Mouse (Mus musculus): ENCODE measurements around the gene Tcp10a.
"Not testable (repeated sequence)": the region's sequence is repeated elsewhere in the genome, so short reads cannot be mapped to it uniquely, and the experiment has no call there.

Gene Tcp10a

DNA sequence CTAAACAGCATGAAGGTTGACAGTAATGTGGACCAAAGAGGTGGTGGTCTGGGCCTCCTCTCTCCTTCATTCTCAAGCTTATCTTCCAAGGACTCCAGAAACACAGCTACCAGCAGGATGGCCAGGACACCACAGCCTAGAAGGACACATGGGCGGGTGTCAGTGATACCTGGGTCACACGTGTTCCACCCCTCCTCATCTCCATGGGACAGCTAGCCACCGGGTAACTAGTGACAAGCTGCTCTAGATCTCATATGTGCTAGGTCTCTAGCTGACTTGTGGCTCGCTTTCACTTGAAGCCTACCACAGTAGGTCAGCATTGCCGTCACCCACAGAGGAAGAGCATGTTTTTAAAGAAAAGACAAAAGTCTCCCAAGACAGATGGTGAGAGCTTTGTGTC, 47.4 kb downstream of the Tcp10a start, which contains the start of gene Gm49630:
Gene Gm49630, minus strand, starts transcription at position 101 of the 400 bp plus-strand sequence.
- DNase-seq: not testable (repeated sequence)

DNA sequence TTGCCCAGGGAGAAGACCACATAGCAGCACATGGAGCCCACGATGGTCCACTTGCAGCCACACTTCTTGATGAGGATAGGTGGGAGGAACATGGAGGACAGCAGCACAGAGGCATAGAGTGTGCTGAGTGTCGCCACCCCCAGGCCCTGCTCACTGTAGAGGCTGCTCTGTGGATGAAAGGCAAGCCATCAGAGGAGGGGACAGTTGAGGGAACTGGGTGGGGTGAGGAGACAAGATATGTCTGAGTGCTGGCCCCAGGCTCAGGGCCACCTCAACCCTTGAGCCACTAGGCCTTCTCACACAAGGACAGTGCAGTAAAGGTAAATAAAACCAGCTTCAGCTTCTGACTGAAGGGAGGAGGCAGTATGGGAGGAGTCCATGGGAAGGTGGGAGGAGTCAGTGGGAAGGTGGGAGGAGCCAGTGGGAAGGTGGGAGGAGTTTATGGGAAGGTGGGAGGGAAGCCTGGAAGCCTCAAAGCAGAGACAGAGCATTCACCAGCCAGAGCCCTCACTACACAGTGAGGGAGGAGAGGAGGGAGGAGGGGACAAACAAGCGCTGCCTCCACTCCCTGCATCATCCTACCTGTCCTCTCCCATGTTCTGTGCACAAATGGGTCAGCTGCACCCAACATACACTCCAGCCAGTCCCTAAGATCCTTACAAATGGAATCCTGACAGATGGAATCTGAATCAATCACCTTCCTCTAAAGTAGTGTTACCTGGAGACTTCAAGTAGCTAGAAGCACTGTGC, 52.7 kb downstream of the Tcp10a start:
- DNase-seq: not testable (repeated sequence)

DNA sequence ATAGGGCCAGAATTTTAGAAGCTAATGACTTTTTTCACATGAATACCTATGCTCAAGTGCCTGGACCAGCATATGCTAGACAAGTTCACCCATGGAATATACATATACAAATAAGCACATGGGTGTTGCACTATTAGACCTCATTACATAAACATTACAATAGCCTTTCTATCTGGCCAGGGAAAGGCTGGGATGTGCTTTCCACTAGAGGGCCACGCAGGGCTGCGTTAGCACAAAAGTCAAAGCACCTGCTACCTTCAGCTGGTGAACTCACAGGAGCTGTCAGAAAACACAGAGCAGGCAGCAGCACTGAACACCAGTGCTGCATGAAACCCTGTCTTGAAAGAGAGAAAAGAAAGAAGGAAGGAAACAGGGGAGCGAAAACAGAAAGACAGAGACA, 53.5 kb downstream of the Tcp10a start:
- not testable (repeated sequence) for DNase-seq

DNA sequence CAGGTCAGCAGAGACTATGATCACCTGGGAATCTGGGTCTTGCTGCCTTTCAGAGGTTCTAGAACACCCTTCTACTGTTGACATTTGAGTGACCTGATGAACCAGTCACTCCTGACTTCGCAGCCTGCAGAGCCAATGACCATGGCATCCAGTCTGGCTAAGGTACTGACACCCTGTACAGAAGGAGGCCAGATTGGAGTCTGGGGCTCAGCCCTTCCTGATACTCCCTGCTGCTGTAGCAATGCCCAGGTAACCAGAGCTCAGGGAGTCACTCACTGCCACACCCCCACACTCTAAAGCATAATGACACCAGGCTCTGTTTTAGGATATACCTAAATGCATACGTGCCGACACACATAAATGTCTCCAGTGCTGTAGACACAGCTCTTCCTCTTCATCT, 58.3 kb downstream of the Tcp10a start:
- not testable (repeated sequence) for DNase-seq

DNA sequence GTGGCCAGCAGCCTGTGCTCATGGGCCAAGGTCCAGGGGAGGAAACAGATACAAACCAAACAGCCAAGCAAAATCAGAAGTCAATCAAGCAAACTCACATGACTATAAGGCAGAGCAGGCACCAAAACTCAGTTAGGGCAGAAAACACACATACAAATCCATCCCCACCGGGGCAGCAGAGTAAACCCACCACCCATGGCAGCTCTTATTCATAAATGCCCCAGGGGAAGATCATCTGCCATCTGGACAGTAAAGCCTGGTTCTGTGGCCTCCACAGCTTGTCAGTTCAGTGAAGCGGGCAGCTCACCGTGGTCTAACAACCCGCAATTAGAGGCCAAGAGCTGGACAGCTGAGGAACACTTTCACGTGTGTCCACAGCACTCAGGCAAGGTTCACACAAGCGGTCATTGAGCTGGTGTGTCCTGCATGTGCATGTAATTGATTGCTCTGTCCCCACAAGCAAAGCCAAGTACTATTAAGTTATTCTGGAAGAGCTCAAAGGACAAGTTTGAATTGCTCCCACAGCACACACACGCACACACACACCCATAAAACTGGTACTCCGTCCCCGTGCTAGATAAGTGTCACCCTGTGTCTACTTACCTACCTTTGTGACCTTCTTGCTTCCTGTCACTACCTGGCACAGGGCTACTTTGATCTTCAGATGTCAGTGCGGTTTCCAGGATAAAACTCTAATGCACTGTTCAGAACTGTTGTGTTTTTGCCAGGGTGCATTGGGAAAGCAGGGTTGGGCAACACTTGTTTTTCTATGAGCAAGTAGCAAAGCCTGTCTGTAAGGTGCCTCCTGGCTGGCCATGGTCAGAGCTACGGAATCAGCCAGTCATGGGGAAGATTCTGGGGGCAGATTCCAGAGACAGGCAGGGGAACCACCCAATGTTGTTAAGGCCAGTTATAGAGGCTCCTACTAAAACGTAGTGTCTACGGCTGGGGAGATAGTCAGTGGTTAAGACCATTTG, 59.0 kb downstream of the Tcp10a start:
- DNase-seq: not testable (repeated sequence)

DNA sequence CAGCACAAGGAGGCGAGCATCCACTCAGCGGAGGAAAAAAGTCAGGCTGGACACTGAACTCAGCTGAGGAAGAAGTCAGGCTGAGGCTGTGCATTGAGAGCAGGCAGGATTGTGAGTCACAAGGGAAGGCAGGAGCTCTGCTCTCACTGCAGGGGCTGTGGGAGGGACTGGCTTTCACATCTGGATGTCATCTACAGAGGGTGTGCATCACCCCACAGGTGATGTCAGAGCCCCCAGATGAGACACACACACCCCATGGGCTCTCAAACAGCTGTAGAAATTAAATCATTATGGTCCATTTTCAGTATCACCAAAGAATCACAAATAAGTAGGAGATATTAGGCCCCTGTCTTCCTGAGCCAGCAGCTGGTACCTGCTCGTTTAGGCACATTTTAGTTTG, 60.9 kb downstream of the Tcp10a start, which contains the start of gene Unc93a2:
Gene Unc93a2, minus strand, starts transcription at position 101 of the 400 bp plus-strand sequence.
- not testable (repeated sequence) for DNase-seq

DNA sequence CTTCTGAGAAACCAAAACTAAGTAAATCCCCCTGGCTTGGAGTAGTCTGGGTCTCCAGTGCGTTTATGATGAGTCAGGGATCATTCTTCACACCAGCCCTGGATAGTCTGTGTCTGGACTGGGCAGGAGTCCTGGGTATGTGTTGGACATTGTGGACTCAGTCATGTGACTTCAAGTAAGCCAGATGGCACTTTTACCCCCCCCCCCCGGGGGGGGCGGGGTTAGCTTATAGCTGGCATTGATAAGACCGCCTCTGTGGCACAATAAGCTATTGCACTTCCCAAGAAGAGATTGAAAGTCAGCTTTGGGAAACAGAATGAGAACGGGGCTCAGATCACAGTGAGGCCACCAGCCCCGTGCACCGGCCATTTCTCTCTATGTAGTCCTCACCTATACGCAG, 61.6 kb downstream of the Tcp10a start:
- DNase-seq: not testable (repeated sequence)

DNA sequence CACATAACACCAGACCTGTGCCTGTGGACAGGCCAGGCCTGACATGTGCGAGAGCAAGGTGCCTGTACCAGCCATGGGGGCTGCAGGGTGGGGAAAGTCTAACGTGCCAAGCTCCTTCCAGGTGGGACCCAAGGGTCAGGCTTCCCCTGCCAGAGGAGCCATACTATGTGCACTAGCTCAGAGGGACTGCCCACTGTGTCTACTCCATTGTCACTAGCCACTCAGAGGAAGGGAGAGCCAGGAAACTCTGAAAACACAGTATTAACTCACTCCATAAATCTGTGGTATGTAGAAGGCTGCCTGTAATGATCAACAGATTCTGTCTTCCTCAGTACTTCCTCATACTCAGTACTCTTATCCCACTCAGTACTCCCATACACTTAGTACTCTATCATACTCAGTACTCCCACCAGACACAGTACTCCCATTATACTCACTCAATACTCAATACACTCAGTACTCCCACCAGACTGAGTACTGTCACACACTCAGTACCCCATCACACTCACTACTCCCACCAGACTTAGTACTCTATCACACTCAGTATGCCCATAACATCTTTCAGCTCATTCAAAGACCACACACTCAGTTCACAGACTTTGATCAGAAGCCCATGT, 64.0 kb downstream of the Tcp10a start:
- DNase-seq: not testable (repeated sequence)

DNA sequence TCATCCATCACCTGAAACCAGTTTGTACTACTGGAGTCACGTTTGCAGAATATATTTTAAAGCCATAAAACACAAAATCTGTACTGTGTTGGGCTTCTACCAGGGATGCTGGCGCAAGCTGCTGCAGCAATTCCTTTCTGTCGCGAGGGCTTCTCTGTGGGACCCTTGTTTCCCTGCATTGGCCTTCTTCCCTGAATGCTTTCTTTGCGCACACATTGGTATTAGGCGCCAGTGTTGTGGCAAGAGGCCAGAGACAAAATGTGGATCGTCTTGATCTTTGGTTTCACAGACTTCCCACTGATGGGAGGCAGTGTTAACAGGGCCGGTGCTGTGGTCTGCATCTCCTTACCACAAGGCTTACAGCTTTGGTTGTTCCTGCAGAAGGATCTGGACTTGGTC, 64.5 kb downstream of the Tcp10a start:
- not testable (repeated sequence) for DNase-seq

DNA sequence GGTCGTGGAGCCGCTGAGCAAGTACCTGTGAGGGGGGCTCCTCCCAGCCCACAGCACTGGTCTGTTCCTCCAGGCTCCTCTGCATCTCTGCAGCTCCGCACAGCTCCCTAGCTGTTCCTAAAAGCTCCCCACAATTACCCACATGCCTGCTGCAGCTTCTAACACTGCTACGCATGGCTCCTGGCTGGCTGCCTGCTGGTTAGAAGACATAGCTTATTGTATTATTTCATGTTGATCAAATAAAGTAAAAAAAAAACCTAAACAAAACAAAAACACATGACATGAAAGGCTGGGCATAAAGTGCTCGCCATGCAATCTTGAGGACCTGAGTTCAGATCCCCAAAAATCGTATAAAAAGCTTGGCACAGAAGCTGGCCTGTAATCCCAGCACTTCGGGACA, 65.5 kb downstream of the Tcp10a start:
- DNase-seq: not testable (repeated sequence)

DNA sequence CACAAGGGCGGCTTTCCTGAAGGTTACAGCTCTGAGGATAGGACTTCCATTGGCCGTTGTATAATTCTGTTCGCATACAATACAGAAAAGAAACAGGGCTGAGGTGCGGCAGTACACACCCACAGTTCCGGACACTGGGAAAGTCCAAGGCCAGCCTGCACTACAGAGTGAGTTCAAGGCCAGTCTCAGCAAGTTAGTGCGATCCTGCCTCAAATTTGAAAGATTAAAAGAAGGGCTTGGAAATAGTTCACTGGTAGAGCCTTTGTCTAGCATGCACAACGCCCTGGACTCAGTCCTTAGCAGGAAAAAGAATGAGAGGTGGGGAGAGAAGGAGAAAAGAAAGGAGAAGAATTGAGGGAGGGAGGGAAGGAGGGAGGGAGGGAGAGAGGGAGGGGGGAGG, 70.7 kb downstream of the Tcp10a start:
- not testable (repeated sequence) for DNase-seq

All from kidney, postnatal 25 days (tissue).